Mouse (Mus musculus) stomach, embryonic 14.5 days (tissue): ENCODE data around the gene Sdr9c7. TPM values are rescaled to one million over a fixed set of nuclear protein-coding genes. Genes with fewer than 3 reads are reported as not detected.
"Not testable (repeated sequence)": the region's sequence is repeated elsewhere in the genome, so short reads cannot be mapped to it uniquely, and the experiment has no call there.

ENCODE experiments used
- ATAC-seq: fragments of 200-750 bp; cut with Nextera tagmentation; 2 replicates; pipeline ENCODE4 v1.8.0; 2017; ENCODE audit warnings: low read depth, moderate TSS enrichment; ENCODE audit not compliant: insufficient number of reproducible peaks, insufficient read depth, low FRiP score
- H3K27ac ChIP-seq: fragments of 300-500 bp; sonication (generic); 2 replicates; pipeline ENCODE4 v1.5.1; 2014; ENCODE audit warnings: mild to moderate bottlenecking, low read length, moderate library complexity, mixed read lengths
- H3K27me3 ChIP-seq: fragments of 300-500 bp; sonication (generic); 2 replicates; pipeline ENCODE4 v1.6.1; 2014; ENCODE audit warnings: low read length, control low read depth, mixed read lengths; ENCODE audit not compliant: control insufficient read depth, insufficient read depth
- H3K36me3 ChIP-seq: fragments of 300-500 bp; sonication (generic); 2 replicates; pipeline ENCODE4 v1.6.1; 2014; ENCODE audit warnings: mild to moderate bottlenecking, control low read depth, low read length, moderate library complexity, mixed read lengths; ENCODE audit not compliant: control insufficient read depth, insufficient read depth
- H3K4me1 ChIP-seq: fragments of 300-500 bp; sonication (generic); 2 replicates; pipeline ENCODE4 v1.6.1; 2014; ENCODE audit warnings: low read length, control low read depth, mixed read lengths; ENCODE audit not compliant: control insufficient read depth, insufficient read depth
- H3K4me2 ChIP-seq: fragments of 300-500 bp; sonication (generic); replicated peaks from 2 replicates; pipeline ENCODE4 v1.6.1; 2014; ENCODE audit warnings: low read depth, low read length, control low read depth
- H3K4me3 ChIP-seq: fragments of 300-500 bp; sonication (generic); 2 replicates; pipeline ENCODE4 v1.5.1; 2014; ENCODE audit warnings: low read depth, low read length, control low read depth
- H3K9ac ChIP-seq: fragments of 300-500 bp; sonication (generic); replicated peaks from 2 replicates; pipeline ENCODE4 v1.6.1; 2014; ENCODE audit warnings: low read depth, mild to moderate bottlenecking, control low read depth, low read length, moderate library complexity, mixed read lengths
- H3K9me3 ChIP-seq: fragments of 300-500 bp; sonication (generic); 2 replicates; pipeline ENCODE4 v1.6.1; 2016; ENCODE audit warnings: low read depth, low read length, control low read depth; ENCODE audit not compliant: control insufficient read depth
- WGBS: fragments of 180-500 bp; shearing (Covaris S2); extraction: QIAGEN DNeasy Blood & Tissue Kit; methylation state at CpG from one replicate; pipeline ENCODE4 v1.1.7; 2014; 5-methylcytosine and 5-hydroxymethylcytosine counted together
- polyA plus RNA-seq: library from polyadenylated mRNA; unstranded; fragments of >200 nt; fragmentation: Nextera tagmentation; extraction: Ambion mirVana; gene quantifications from 2 replicates; pipeline ENCODE4 v1.2.1, GENCODE M21; 2014

Sdr9c7 gene
- polyA plus RNA-seq, 1 experiment from 2014 or later: not detected

- not testable (repeated sequence) for H3K4me3 ChIP-seq, H3K36me3 ChIP-seq, H3K27me3 ChIP-seq, H3K9ac ChIP-seq, H3K4me1 ChIP-seq, H3K9me3 ChIP-seq, ATAC-seq, H3K27ac ChIP-seq, H3K4me2 ChIP-seq
- WGBS: 83% methylated on average over 3 of the region's 3 CpGs
Measured at GRCm38 (mm10) chr10:127917183-127917582, 18.9 kb downstream of the Sdr9c7 start.

GRCm38 (mm10) chr10:127917651-127918050, 19.3 kb downstream of the Sdr9c7 start:
- H3K4me2 ChIP-seq: no peak overlapping the region
- no peaks in the 10 kb centered on the region for H3K36me3 ChIP-seq
- H3K9ac ChIP-seq: no peak overlapping the region

GRCm38 (mm10) chr10:127922241-127922640, 23.9 kb downstream of the Sdr9c7 start:
- Histone ChIP-seq H3K27me3 (no peaks in the 10 kb centered on the region), H3K4me2 (no peak overlapping the region), H3K9me3 (no peaks in the 10 kb centered on the region), H3K4me1 (0 out of 2 replicates have a peak, but pooled peaks cover 4% of the 10 kb centered on the region), H3K27ac (no peak overlapping the region), H3K36me3 (no peaks in the 10 kb centered on the region), H3K9ac (no peak overlapping the region), H3K4me3 (no peak overlapping the region)
- 72% methylated on average over 1 of the region's 1 CpGs for WGBS
- ATAC-seq: no peak

More at GRCm38 (mm10) chr10:127917651-127918050, 19.3 kb downstream of the Sdr9c7 start:
- Histone ChIP-seq H3K4me1 (no peaks in the 10 kb centered on the region), H3K4me3 (no peak overlapping the region), H3K27ac (no peak overlapping the region), H3K27me3 (no peaks in the 10 kb centered on the region), H3K9me3 (no peaks in the 10 kb centered on the region)
- no peak for ATAC-seq
- 93% methylated on average over 5 of the region's 5 CpGs for WGBS

GRCm38 (mm10) chr10:127923024-127923423, 24.7 kb downstream of the Sdr9c7 start:
- H3K27me3 ChIP-seq: no peaks in the 10 kb centered on the region
- H3K36me3 ChIP-seq: no peaks in the 10 kb centered on the region
- H3K9ac ChIP-seq: no peak overlapping the region
- H3K9me3 ChIP-seq: no peaks in the 10 kb centered on the region
- H3K27ac ChIP-seq: no peak overlapping the region
- no peak overlapping the region for H3K4me2 ChIP-seq
- 84% methylated on average over 8 of the region's 8 CpGs for WGBS
- H3K4me3 ChIP-seq: no peak overlapping the region
- H3K4me1 ChIP-seq: 0 out of 2 replicates have a peak, but pooled peaks cover 4% of the 10 kb centered on the region
- no peak for ATAC-seq

- Histone ChIP-seq H3K4me1 (0 out of 2 replicates have a peak, but pooled peaks cover 4% of the 10 kb centered on the region), H3K4me2 (no peak overlapping the region), H3K9me3 (no peaks in the 10 kb centered on the region), H3K27me3 (no peaks in the 10 kb centered on the region), H3K27ac (0 out of 2 replicates have a peak overlapping the region, but pooled peaks have one; percentile 21), H3K4me3 (no peak overlapping the region), H3K9ac (no peak overlapping the region), H3K36me3 (no peaks in the 10 kb centered on the region)
- ATAC-seq: no peak
- 64% methylated on average over 7 of the region's 7 CpGs for WGBS
Measured at GRCm38 (mm10) chr10:127924597-127925378, 26.5 kb downstream of the Sdr9c7 start.

GRCm38 (mm10) chr10:127927737-127928136, 29.4 kb downstream of the Sdr9c7 start:
- H3K9ac ChIP-seq: no peak overlapping the region
- H3K27ac ChIP-seq: no peak overlapping the region
- H3K36me3 ChIP-seq: no peaks in the 10 kb centered on the region
- H3K4me1 ChIP-seq: 0 out of 2 replicates have a peak, but pooled peaks cover 4% of the 10 kb centered on the region
- no peak for ATAC-seq
- no peaks in the 10 kb centered on the region for H3K27me3 ChIP-seq
- no peaks in the 10 kb centered on the region for H3K9me3 ChIP-seq
- H3K4me3 ChIP-seq: no peak overlapping the region
- H3K4me2 ChIP-seq: no peak overlapping the region
- WGBS: 36% methylated on average over 2 of the region's 2 CpGs

- H3K9ac ChIP-seq: no peak overlapping the region
- H3K4me1 ChIP-seq: no peaks in the 10 kb centered on the region
- no peaks in the 10 kb centered on the region for H3K9me3 ChIP-seq
- H3K4me2 ChIP-seq: no peak overlapping the region
- ATAC-seq: no peak
- no peaks in the 10 kb centered on the region for H3K27me3 ChIP-seq
- no peak overlapping the region for H3K27ac ChIP-seq
- 61% methylated on average over 8 of the region's 8 CpGs for WGBS
- no peak overlapping the region for H3K4me3 ChIP-seq
- H3K36me3 ChIP-seq: no peaks in the 10 kb centered on the region
Measured at GRCm38 (mm10) chr10:127932290-127932926, 34.1 kb downstream of the Sdr9c7 start.

GRCm38 (mm10) chr10:127936271-127936670, 38.0 kb downstream of the Sdr9c7 start:
- ATAC-seq: no peak
- Histone ChIP-seq H3K27ac (no peak overlapping the region), H3K4me1 (no peaks in the 10 kb centered on the region), H3K9me3 (no peaks in the 10 kb centered on the region), H3K9ac (no peak overlapping the region), H3K27me3 (no peaks in the 10 kb centered on the region), H3K4me2 (no peak overlapping the region), H3K4me3 (no peak overlapping the region), H3K36me3 (no peaks in the 10 kb centered on the region)
- 86% methylated on average over 8 of the region's 8 CpGs for WGBS
